Mouse (Mus musculus) CD4-positive helper T cell, adult 2 months (primary cell): Measurements from ENCODE around the gene Pnpla1.
A peak's percentile ranks its signal among the peaks of the same experiment; 100 is the strongest.

Source experiments
- DNase-seq: peaks from one replicate; pipeline ENCODE4 v3.0.0-alpha.2; 2012; ENCODE audit warnings: low read depth, missing footprints, low spot score

Gene Pnpla1

GRCm38 (mm10) chr17:28883941-28884516, 25.8 kb downstream of the Pnpla1 start:
- DNase-seq = no peak

GRCm38 (mm10) chr17:28885231-28885630, 27.0 kb downstream of the Pnpla1 start:
- no peak for DNase-seq

GRCm38 (mm10) chr17:28886266-28886665, 28.1 kb downstream of the Pnpla1 start:
- no peak for DNase-seq

- no peak for DNase-seq
Observed at GRCm38 (mm10) chr17:28894050-28894767, 36.0 kb downstream of the Pnpla1 start.

- DNase-seq = no peak
Observed at GRCm38 (mm10) chr17:28895217-28895875, 37.1 kb downstream of the Pnpla1 start.

- no peak for DNase-seq
Observed at GRCm38 (mm10) chr17:28896095-28896780, 38.0 kb downstream of the Pnpla1 start.

GRCm38 (mm10) chr17:28897817-28898216, 39.6 kb downstream of the Pnpla1 start:
- DNase-seq = no peak

GRCm38 (mm10) chr17:28898249-28898648, 40.0 kb downstream of the Pnpla1 start:
- no peak for DNase-seq

- no peak for DNase-seq
Observed at GRCm38 (mm10) chr17:28899427-28899826, 41.2 kb downstream of the Pnpla1 start.

GRCm38 (mm10) chr17:28901559-28901958, 43.3 kb downstream of the Pnpla1 start:
- no peak for DNase-seq

GRCm38 (mm10) chr17:28904546-28905376, 46.5 kb downstream of the Pnpla1 start:
- peak; percentile 66 for DNase-seq

- DNase-seq = no peak
Observed at GRCm38 (mm10) chr17:28905377-28905916, 47.2 kb downstream of the Pnpla1 start.

GRCm38 (mm10) chr17:28907959-28908358, 49.7 kb downstream of the Pnpla1 start:
- peak; percentile 54 for DNase-seq

GRCm38 (mm10) chr17:28909252-28909941, 51.2 kb downstream of the Pnpla1 start:
- peak; percentile 50 for DNase-seq

- no peak for DNase-seq
Observed at GRCm38 (mm10) chr17:28910139-28910538, 51.9 kb downstream of the Pnpla1 start.

GRCm38 (mm10) chr17:28913200-28913599, 55.0 kb downstream of the Pnpla1 start:
- DNase-seq = no peak

- no peak for DNase-seq
Observed at GRCm38 (mm10) chr17:28913940-28914339, 55.7 kb downstream of the Pnpla1 start.

GRCm38 (mm10) chr17:28915060-28915628, 56.9 kb downstream of the Pnpla1 start, which contains the start of gene 4930539E08Rik:
4930539E08Rik (minus strand) TSS chr17:28915324.
- DNase-seq = no peak

GRCm38 (mm10) chr17:28916520-28916919, 58.3 kb downstream of the Pnpla1 start:
- DNase-seq = no peak

GRCm38 (mm10) chr17:28921086-28921485, 62.9 kb downstream of the Pnpla1 start:
- no peak for DNase-seq
